Mouse (Mus musculus) mouse trophoblast stem cell (cell line): Measurements from ENCODE around the gene Thap12.

Experiments used
- in situ Hi-C, 2 experiments: fragments of 300-500 bp; cut with MseI, MboI; formaldehyde crosslinking; loops; 2 replicates in 1 of 2; 3 replicates in 1 of 2; pipeline ENCODE4 v1.15.1; 2025

The Thap12 gene

GRCm38 (mm10) chr7:98697496-98697895 lies 5.4 kb upstream of the Thap12 start:
- in situ Hi-C loops: loop anchor here in 1 of 2 experiments (10.0 kb wide), 1 partner anchor 213 kb away; the partner anchor contains the start of gene Lrrc32

GRCm38 (mm10) chr7:98698041-98698440 lies 4.9 kb upstream of the Thap12 start:
- in situ Hi-C loops: loop anchor here in 1 of 2 experiments (10.0 kb wide), 1 partner anchor 213 kb away; the partner anchor contains the start of gene Lrrc32

GRCm38 (mm10) chr7:98698590-98698989 lies 4.3 kb upstream of the Thap12 start:
- in situ Hi-C loops: loop anchor here in 1 of 2 experiments (10.0 kb wide), 1 partner anchor 214 kb away; the partner anchor contains the start of gene Lrrc32

DNA sequence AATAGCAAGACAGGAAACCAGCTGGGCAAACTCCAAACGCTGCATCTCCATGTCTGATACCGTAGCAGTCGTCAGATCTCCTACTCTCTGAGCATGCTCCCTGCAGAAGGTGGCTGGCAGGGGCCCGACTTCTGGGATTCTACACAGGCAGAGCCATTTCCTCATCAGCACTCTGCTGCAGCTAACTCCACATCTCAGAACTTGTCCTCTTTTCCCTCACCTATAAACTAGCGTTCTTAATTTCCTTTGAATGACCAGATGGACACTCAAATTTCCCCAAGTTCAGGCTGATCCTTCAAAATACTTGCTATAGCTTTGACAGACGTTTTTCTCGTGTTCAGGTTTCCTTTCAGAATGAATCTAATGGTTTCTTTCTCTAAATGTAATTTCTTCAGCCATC lies 1.1 kb upstream of the Thap12 start:
- in situ Hi-C loops: no loop called here

- in situ Hi-C loops: no loop called here
Measured at GRCm38 (mm10) chr7:98703365-98703881, 520 bp downstream of the Thap12 start.

DNA sequence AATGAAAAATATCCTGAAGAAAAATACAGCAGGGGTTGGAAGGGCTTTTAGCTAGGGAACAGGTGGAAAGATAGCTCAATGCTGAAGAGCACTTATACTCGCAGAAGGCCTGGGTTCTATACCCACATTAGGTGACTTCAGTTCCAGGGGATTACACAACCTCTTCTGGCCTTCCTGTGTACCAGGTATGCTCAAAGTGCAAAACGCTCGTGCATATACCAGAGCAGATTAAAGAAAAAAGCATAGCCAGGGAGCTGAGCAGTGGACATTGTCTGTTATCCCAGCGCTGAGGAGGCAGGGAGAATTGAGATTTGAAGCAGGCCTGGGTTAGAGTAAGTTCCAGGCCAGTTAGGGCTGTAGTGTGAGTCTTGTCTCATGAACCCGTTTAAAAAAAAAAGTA lies 1.4 kb downstream of the Thap12 start:
- in situ Hi-C loops: no loop called here

DNA sequence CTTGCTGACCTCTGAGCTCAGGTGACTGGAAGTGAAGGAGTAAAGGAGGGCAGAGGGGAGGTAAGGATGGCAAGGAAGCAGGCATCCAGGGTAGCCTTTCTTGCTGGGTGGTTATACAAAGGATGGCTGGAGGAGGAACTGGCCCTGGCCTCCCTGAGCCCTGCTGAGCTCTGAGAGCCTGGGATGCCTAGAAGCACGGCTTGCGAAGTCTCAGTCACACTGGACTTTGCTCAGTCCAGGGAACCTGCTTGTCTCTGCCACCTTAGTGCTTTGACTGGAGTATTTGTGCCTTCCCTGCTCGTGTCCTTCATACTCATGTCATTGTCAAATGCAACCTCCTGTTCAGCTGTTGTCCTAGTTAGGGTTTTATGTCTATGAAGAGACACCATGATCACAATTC lies 10.8 kb downstream of the Thap12 start:
- in situ Hi-C loops: no loop called here

- in situ Hi-C loops: no loop called here
Measured at GRCm38 (mm10) chr7:98717438-98717837, 14.5 kb downstream of the Thap12 start.

DNA sequence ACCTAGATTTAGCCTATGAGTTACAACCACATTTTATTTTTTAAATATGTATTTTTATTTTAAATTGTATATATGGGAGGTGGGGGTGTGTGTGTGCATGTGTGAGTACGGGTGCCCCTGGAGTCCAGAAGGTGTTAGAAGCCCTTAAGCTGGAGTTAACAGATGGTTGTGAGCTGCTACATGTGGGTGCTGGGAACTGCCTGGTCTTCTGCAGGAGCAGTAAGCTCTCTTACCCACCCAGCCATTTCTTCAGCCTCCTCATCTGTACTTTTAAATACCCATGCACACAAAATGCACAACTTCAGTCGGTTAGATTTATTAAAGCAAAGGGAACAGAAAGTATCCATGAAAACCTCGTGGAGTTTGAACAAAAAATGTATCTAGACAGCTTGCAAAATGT lies 16.9 kb downstream of the Thap12 start:
- in situ Hi-C loops: no loop called here

GRCm38 (mm10) chr7:98720731-98721130 lies 17.8 kb downstream of the Thap12 start:
- in situ Hi-C loops: no loop called here

DNA sequence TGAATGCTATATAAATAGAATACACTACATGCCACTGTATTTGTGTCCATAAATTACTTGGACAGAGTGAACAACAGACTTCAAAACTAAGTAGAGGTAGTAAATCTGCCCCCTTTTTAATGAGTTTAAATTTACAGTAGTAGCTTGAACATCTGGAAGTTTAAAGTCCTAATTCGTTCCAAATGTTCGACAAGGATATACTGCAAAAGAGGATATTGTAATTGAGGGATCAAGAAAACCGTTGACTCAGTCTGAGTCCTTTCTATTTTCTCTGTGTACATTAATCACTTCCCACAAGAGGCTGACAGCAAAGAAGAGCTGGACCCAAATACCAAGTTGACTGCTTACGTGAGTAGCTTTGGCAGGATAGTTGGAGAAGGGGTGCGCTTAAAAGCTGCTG lies 18.3 kb downstream of the Thap12 start:
- in situ Hi-C loops: no loop called here

- in situ Hi-C loops: no loop called here
Measured at GRCm38 (mm10) chr7:98721623-98722022, 18.7 kb downstream of the Thap12 start.

DNA sequence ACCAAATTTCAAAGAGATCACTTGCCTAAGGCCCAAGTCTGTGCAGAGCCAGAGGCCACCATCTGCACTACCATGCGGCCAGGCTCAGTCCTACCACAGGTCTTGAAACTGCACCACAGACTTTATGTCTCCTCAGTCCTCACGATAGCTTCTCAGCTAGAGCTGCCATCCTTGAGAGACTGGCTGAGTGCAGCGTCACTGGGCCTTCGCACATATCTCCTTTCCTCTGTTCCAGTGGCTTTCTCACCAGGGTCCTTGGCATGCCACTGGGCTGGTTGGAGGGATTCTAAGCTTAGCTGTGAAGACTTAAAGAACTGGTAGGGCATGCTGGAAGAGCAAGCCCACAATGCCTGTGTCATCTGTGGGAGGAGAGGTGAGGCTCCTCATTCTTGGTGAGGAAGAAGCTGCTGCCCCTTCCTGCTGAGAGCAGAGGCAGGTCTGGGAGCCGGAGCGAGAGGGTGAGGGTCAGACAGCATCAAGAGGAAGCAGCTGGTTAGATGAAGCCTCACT lies 22.8 kb downstream of the Thap12 start:
- in situ Hi-C loops: no loop called here

DNA sequence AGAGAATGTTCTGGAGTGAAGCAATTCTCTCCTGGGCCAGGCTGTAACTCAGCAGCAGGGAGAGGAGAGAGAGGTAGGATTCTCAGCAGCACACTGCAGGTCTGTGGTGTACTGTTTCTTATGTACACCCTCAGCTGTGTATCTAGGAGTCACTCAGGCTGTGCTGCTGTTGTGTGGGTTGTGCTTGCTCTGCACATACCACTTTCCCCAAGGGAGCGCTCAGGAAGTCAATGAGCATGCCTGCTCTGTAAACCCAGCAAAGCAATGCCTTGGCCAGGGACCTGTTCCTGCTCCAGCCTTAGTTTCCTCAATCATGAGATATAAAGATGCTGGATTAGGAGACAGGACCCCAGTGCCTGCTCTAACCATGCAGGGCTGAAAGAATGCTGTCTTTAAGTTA lies 25.1 kb downstream of the Thap12 start:
- in situ Hi-C loops: no loop called here

- in situ Hi-C loops: no loop called here
Measured at GRCm38 (mm10) chr7:98728499-98728898, 25.6 kb downstream of the Thap12 start.

DNA sequence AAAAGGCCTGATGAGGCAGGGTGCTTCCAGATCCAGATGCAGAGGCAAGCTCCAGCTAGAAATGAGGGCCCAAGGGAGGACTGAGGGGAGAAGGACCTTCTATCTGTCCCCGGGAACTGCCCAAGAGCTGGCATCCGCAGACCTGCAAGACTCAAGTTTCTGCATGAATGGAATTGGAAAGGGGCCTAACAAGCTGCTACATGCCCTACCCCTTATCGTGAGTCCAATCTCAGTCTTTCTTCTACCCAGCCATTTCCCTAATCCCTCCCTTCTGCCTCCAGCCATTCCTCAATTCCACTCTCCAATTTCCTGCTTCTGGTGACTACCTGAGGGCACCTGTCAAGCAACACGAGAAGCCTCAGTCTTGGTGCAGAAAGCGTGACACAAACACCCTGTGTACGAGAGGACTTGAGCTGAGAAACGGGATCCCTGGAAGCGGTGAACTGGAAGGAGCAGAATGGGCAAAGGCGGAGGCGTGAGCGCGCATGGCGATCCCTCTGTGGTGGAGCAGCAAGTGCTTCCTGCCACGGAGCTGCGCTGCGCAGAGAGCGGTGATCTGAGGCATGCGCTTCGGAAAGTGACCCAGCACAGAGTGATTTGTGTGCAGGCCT lies 26.9 kb downstream of the Thap12 start:
- in situ Hi-C loops: no loop called here

- in situ Hi-C loops: no loop called here
Measured at GRCm38 (mm10) chr7:98733958-98734357, 31.1 kb downstream of the Thap12 start.

- in situ Hi-C loops: no loop called here
Measured at GRCm38 (mm10) chr7:98734876-98735275, 32.0 kb downstream of the Thap12 start.

DNA sequence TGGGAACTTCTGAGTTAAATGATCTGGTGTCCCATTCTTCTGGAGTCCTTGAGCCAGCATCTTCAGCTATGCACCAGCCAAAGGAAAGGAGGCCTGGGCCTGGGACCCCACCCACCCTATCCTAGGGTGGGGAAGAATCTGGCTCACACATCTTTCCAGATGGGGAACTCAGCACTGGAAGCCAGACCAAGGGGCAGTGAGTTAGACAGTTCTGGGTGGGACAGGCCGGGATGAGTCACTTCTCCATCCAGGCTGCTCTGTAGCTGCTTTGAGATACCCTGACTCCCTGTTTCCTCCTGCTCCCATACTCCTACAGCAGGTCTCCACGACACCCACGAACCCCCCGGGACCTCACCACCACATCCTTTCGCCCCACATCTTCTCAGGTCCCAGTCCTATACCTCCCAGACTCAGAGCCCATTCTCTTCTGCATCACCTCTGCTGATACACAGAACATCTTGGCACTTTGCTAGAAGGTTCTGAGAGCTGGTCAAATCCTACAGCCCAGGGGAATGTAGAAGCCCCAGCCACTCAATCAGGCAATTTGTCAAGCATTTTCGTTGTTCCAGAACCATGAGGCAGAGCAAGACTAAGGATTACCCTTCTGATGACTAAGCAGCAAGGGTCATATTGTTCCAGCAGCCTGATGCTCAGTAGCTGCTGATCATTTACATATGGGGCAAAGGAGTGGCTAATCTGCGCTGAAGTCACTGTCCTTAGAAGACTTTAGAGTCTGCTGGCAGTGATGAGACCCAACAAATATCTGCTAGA lies 34.1 kb downstream of the Thap12 start:
- in situ Hi-C loops: no loop called here

- in situ Hi-C loops: loop anchor here (5.0 kb wide), 2 partner anchors 97 to 327 kb away; partner anchors contain the start of gene Wnt11 (in 2 of the 2)
Measured at GRCm38 (mm10) chr7:98740363-98740762, 37.5 kb downstream of the Thap12 start.

GRCm38 (mm10) chr7:98743312-98743711 lies 40.4 kb downstream of the Thap12 start:
- in situ Hi-C loops: loop anchor here (5.0 kb wide), 2 partner anchors 94 to 324 kb away; partner anchors contain the start of gene Wnt11 (in 2 of the 2)

DNA sequence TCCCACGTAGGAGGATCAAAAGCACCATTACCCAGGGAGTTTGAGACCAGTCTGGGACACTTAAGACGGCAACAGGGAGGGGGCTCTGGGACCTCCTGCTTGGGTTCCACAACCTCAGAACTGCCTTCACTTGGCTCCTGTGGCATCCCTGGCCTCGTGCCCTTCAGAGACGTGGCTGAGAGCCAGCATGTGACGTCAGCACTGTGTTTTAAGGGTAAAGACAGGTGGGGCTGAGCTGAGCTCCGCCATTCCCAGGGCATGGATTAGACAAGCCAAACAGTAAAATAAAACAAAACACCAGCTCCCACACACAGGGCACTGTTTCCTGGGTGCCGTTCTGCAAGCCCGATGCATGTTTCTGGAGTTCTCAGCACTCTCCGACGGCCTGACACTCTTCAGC lies 47.5 kb downstream of the Thap12 start:
- in situ Hi-C loops: loop anchor here in 1 of 2 experiments (10.0 kb wide), 1 partner anchor 314 kb away; no protein-coding TSS in a partner anchor
